Mouse (Mus musculus) erythroblast, embryonic 14.5 days (primary cell): Measurements from ENCODE around the gene Srrm1. TPM values are rescaled to one million over a fixed set of nuclear protein-coding genes. Genes with fewer than 3 reads are reported as not detected.

Experiments
- H3K27me3 ChIP-seq: 2 replicates; pipeline ENCODE4 v1.6.1; 2012; ENCODE audit warnings: inconsistent platforms; ENCODE audit not compliant: control insufficient read depth
- H3K36me3 ChIP-seq: 2 replicates; pipeline ENCODE4 v1.6.1; 2012; ENCODE audit warnings: mild to moderate bottlenecking, inconsistent platforms; ENCODE audit not compliant: control insufficient read depth
- H3K4me1 ChIP-seq: 2 replicates; pipeline ENCODE4 v1.6.1; 2012; ENCODE audit warnings: inconsistent platforms; ENCODE audit not compliant: control insufficient read depth
- H3K4me3 ChIP-seq: replicated peaks from 2 replicates; pipeline ENCODE3; 2012; ENCODE audit warnings: moderate library complexity, mild to moderate bottlenecking, inconsistent platforms
- H3K9me3 ChIP-seq: 2 replicates; pipeline ENCODE4 v1.6.1; 2012; ENCODE audit warnings: low read length, inconsistent platforms, mixed read lengths; ENCODE audit not compliant: control insufficient read depth
- GATA1 ChIP-seq: IDR thresholded peaks from 2 replicates; pipeline ENCODE4 v1.6.1; 2012; ENCODE audit warnings: low read length, inconsistent platforms, mixed read lengths
- TAL1 ChIP-seq: IDR thresholded peaks from 3 replicates; pipeline ENCODE4 v1.6.1; 2012; ENCODE audit warnings: low read length, inconsistent platforms, mixed read lengths
- polyA plus RNA-seq: library from polyadenylated mRNA; stranded (reverse); fragments of >175 nt; gene quantifications from 2 replicates; pipeline ENCODE4 v1.2.3, GENCODE M21; 2012

Srrm1 gene
- polyA plus RNA-seq, 1 experiment, result 52.9 TPM

DNA sequence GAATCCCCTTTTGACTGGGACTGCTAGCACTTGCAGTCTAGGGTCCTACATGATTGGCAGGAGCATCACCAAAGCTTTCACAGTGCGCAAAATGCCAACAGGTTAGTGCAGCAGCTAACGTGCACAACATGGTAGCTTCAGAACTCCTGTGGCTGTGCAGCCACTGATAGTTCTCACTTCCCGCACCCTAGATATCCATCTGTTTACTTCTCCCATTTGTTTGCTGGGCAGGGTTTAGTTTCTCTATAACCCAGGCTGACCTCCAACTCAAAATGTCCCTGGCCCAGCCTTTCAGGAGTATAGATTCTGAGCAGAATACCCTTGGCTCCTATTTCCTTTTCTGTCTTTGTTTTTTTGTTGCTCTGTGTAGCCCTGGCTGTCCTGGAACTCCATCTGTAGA, 26.7 kb downstream of the Srrm1 start:
- peaks cover 100% of the 10 kb centered on the region for H3K36me3 ChIP-seq
- no peaks in the 10 kb centered on the region for H3K27me3 ChIP-seq
- no peaks in the 10 kb centered on the region for H3K9me3 ChIP-seq
- TF ChIP-seq TAL1 (no peak), GATA1 (no peak)
- no peaks in the 10 kb centered on the region for H3K4me1 ChIP-seq
- H3K4me3 ChIP-seq, result no peak overlapping the region

DNA sequence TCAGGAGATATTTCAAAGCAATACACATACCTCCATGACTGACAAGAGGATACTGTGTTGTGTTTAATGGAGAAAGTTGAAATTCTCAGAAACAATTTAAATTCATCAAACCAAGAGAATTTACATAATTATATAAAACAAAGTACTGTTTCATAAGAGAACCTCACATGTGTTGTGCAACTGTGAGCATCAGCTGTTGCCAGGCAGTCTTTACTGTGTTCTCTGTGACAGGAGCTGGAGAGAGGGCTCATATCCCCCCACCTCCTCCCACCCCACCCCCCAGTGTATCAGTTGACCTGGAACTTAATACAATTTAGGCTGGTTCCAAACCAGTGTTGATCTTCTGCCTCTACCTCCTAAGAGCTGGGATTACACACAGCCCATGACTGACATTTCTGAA, 27.1 kb downstream of the Srrm1 start:
- TF ChIP-seq GATA1 (no peak), TAL1 (no peak)
- no peaks in the 10 kb centered on the region for H3K27me3 ChIP-seq
- no peak overlapping the region for H3K4me3 ChIP-seq
- H3K36me3 ChIP-seq, result peaks cover 100% of the 10 kb centered on the region
- H3K9me3 ChIP-seq, result no peaks in the 10 kb centered on the region
- H3K4me1 ChIP-seq, result no peaks in the 10 kb centered on the region

DNA sequence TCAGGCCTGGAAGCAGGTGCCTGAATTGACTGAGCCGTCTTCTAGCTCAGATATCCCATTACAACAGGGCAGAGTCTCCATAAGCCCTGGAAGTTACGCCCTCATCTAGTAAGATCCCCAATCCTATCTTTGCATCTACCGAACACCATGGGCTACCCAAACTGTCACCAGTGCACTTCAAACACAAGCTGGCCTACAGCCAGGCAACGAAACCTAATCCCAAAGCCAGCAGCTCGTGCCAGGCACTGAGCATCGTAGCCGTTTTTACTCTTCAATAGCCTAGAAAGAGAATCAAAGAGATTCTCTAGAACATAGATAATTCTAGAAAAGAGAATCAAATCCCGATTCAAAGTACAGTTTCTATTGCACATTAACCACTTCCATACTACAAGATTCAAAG, 30.1 kb downstream of the Srrm1 start:
- no peak overlapping the region for H3K4me3 ChIP-seq
- H3K9me3 ChIP-seq, result no peaks in the 10 kb centered on the region
- H3K4me1 ChIP-seq, result peaks cover 2% of the 10 kb centered on the region; the same call in 1 of the 2 replicates
- TF ChIP-seq GATA1 (no peak), TAL1 (no peak)
- H3K27me3 ChIP-seq, result no peaks in the 10 kb centered on the region
- H3K36me3 ChIP-seq, result peaks cover 100% of the 10 kb centered on the region

DNA sequence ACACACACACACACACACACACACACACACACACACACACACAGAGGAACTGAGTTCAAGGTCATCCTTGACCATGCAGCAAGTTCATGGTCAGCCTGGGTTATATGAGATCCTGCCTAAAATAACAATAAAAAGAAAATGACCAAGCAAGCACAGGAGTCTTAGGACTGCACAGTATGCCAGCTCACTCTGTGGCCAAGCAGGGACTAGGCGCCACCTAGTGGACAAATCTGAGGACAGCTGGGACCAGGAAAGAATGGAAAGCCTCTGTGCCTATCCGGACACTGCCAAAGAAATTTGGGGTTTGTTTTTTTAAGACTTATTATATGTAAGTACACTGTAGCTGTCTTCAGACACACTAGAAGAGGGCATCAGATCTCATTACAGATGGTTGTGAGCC, 35.2 kb downstream of the Srrm1 start:
- peaks cover 96% of the 10 kb centered on the region for H3K36me3 ChIP-seq
- H3K4me1 ChIP-seq, result peaks cover 43% of the 10 kb centered on the region

GRCm38 (mm10) chr4:135317539-135317938, 35.6 kb downstream of the Srrm1 start:
- peaks cover 15% of the 10 kb centered on the region for H3K9me3 ChIP-seq
- no peak for TF ChIP-seq GATA1
- no peak for TF ChIP-seq TAL1
- no peak overlapping the region for H3K4me3 ChIP-seq
- H3K27me3 ChIP-seq, result no peaks in the 10 kb centered on the region; the same call in 1 of the 2 replicates
- H3K36me3 ChIP-seq, result peaks cover 93% of the 10 kb centered on the region
- peaks cover 47% of the 10 kb centered on the region for H3K4me1 ChIP-seq

More for the DNA sequence above, 35.2 kb downstream of the Srrm1 start:
- H3K4me3 ChIP-seq, result no peak overlapping the region
- H3K9me3 ChIP-seq, result peaks cover 15% of the 10 kb centered on the region
- no peaks in the 10 kb centered on the region; the same call in 1 of the 2 replicates for H3K27me3 ChIP-seq
- TF ChIP-seq GATA1, result no peak
- TF ChIP-seq TAL1, result no peak

GRCm38 (mm10) chr4:135315287-135315686, 37.8 kb downstream of the Srrm1 start:
- TF ChIP-seq GATA1 (no peak), TAL1 (no peak)
- Histone ChIP-seq H3K4me3 (no peak overlapping the region), H3K27me3 (no peaks in the 10 kb centered on the region; the same call in 1 of the 2 replicates), H3K36me3 (peaks cover 74% of the 10 kb centered on the region), H3K9me3 (peaks cover 15% of the 10 kb centered on the region), H3K4me1 (peaks cover 61% of the 10 kb centered on the region)

DNA sequence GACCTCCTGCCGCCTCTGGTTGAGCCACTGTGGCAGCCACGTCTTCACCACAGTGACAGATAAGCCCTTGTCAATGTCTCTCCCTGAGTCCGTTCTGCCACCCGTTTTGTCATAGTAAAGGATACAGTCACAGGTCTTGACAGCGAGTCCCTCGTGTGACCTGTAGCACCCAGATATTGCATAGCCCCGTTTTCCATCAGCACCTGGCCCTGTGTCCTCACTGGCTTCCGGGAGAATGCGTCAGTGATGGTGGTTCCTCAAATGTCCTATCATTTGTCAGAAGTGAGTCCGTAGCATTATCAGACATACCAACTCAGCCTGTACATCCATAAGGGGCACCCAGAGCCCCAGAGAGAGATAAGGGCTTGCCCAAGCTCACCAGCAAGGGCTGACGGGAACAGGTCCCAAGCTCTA, 38.7 kb downstream of the Srrm1 start:
- Histone ChIP-seq H3K27me3 (no peaks in the 10 kb centered on the region; the same call in 1 of the 2 replicates), H3K4me1 (peaks cover 70% of the 10 kb centered on the region), H3K36me3 (peaks cover 65% of the 10 kb centered on the region), H3K9me3 (peaks cover 15% of the 10 kb centered on the region), H3K4me3 (peak overlapping the region; percentile 57)
- TF ChIP-seq GATA1 (peak; percentile 39), TAL1 (no peak)

DNA sequence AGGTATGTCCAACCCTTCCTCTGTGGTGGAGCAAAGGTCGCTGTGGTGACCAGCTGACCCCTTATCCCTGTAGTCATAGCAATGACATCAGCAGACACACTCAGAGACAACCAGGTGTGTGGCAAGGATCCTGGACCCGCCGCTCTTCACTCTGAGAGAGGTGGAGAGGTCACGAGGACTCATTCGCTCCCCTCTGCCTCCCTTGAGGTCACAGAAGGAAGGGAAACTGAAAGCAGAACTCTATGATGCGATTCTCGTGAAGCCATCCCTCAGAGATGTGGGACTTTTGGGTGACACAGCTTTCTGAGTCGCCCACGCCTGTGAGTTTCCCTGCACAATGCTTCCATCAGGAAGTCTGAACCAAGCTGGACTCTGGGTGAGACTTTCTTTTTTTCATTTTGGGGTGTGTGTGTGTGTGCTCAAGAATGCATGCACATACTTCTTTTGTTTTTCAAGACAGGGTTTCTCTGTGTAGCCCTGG, 39.3 kb downstream of the Srrm1 start:
- Histone ChIP-seq H3K36me3 (peaks cover 59% of the 10 kb centered on the region), H3K9me3 (peaks cover 15% of the 10 kb centered on the region), H3K4me1 (peaks cover 74% of the 10 kb centered on the region), H3K27me3 (no peaks in the 10 kb centered on the region; the same call in 1 of the 2 replicates), H3K4me3 (peak overlapping the region; percentile 57)
- no peak for TF ChIP-seq TAL1
- no peak for TF ChIP-seq GATA1

DNA sequence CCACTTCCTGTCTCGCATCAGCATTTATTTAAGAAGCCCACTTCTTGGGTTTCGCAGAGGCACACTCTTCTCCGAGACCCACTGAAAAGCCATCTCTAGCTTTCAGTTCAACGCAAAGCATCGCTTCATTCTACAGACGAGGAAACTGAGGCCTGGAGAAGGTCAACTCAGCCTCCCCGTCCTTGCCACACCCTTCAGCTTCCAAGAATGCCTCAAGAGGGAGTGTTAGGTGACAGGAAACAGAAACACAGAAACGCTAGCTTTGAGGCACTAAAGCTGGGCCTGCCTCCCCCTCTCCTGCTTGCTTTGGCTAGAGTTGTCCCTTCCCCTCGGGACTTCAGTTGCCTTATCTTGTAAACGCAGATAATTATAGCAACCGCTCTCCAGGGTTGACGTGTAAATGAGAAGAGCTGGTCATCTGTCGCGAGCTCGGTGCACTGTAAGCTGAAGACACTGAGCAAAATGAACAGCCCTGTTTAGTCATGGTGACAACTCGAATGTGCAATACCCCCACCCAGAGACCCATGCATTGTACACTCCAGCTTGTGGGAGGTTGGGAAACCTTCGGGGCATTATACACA, 39.9 kb downstream of the Srrm1 start:
- no peak for TF ChIP-seq GATA1
- TF ChIP-seq TAL1, result peak; percentile 23; the same call in 1 of the 3 replicates
- Histone ChIP-seq H3K36me3 (peaks cover 53% of the 10 kb centered on the region), H3K4me3 (peak overlapping the region; percentile 57), H3K9me3 (peaks cover 15% of the 10 kb centered on the region), H3K27me3 (no peaks in the 10 kb centered on the region; the same call in 1 of the 2 replicates), H3K4me1 (peaks cover 77% of the 10 kb centered on the region)
